Mouse (Mus musculus): ENCODE measurements at regions not wholly inside any gene's neighbourhood (a gene's known extent, or its start where the extent isn't known, plus 50 kb on each side); places are given as distances from the start of the nearest gene placed in this dataset.
"Not testable (repeated sequence)": the region's sequence is repeated elsewhere in the genome, so short reads cannot be mapped to it uniquely, and the experiment has no call there.

GRCm38 (mm10) chr4:143055371-143055770 is 157.4 kb downstream of the Prdm2 start:
- DNase-seq = no peak

GRCm38 (mm10) chr4:143053029-143053428 is 159.8 kb downstream of the Prdm2 start:
- DNase-seq = no peak

GRCm38 (mm10) chr4:143051205-143051604 is 161.6 kb downstream of the Prdm2 start:
- no peak for DNase-seq

GRCm38 (mm10) chr4:143045245-143045644 is 167.6 kb downstream of the Prdm2 start:
- no peak for DNase-seq

DNA sequence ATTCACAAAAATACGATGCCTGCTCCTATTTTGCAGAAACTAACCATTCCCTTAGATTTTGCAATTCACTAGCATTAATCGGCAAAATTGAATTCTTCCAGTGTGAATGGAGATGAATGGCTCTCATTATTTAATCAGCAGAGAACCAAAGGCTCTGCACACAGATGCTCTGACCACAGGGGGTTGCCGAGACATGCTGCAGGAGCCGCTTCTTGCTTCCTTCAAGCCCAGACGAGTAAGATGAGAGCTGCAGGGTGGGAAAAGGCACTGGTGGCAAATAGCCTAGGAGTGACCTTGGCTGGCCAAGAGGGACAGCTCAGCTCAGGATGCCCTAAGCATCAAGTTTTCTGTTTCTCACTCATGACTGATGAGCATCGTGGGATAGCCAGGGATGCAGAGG is 170.0 kb downstream of the Prdm2 start:
- no peak for DNase-seq

- no peak for DNase-seq
Observed at GRCm38 (mm10) chr4:143038626-143039025, 174.2 kb downstream of the Prdm2 start.

DNA sequence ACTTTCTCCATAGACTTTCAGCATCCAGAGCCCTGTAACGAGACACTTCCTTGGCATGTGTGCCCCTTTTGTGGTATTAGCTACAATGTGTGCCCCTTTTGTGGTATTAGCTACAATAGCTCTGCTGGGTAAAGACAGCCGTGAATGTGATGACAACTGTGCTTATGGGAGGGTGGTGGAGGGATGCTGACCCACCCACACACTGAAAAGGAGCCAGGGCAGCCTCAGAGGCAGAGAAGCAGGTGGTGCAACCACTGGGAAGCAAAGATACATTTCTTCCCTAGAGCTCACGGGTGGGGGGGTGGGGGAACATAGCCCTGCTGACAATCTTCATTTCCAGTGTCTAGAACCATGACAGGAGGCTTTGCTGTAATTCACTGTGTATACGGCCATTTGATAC is 176.1 kb downstream of the Prdm2 start:
- DNase-seq = no peak

- peak; percentile 14 for DNase-seq
Observed at GRCm38 (mm10) chr4:143035089-143035488, 177.7 kb downstream of the Prdm2 start.

GRCm38 (mm10) chr4:143034324-143034723 is 178.5 kb downstream of the Prdm2 start:
- DNase-seq = not testable (repeated sequence)

DNA sequence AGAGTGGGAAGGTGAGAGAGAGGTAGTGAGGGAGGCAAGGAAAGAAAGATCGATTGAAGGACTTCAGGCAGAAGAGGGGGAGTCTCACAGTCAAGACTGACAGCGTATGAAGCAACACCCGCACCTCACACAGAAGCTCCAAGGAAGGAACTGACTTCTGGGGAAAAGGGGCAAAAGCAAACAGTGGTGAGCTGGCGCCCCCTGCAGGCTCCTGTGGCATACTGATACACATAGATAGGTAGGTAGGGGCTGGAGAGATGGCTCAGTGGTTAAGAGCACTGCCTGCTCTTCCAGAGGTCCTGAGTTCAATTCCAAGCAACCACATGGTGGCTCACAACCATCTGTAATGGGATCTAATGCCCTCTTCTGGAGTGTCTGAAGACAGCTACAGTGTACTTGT is 183.0 kb downstream of the Prdm2 start:
- DNase-seq = not testable (repeated sequence)

DNA sequence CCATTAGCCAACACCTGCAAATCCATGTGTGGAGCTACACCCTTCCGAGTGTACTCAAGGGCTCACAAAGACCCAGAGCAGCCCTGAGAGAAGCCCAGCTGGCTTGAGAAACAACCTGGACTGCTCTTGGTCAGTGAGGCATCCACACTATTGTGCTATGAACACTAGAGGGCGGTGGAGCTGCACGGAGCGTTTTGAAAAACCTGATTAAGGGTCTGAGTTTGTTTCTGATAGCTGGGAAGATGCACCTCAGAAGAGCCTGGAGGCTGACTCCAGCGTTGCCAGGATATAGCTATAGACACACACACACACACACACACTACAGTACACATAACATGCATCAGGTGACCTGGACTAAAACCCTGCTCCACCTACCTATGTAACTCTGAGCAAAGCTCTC is 185.5 kb downstream of the Prdm2 start:
- peak; percentile 74 for DNase-seq

DNA sequence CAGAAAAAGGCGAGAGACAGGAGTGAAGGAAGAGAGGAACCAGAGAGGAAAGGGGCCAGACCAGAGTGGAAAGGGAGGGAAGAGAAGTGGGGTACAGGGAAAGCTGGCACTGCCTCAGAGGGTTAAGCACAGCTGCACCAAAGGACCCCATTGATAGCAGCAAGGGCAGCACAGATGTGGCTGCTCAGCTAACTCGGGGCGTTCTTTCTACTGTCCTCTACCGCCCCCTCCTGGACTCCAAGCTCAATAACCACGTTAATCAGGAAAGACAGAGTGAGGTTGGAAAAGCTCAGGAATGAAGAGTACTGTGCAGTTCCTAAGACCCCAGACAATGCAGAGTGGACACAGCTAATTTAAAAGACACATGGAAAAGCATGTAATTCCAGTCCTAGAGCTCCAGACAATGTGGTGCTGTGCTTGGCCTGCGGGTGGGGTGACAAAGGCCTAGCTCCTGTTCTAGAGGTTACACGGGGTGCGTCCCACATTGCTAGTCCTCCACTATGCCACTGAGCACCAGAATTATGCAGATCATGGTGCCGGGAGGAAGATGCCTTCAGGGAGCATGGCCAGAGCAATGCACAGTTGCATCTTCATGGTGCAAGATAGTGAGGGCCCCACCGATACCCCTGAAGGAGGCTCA is 191.4 kb downstream of the Prdm2 start:
- DNase-seq = peak; percentile 78

GRCm38 (mm10) chr4:143020658-143021057 is 192.1 kb downstream of the Prdm2 start:
- DNase-seq = no peak

DNA sequence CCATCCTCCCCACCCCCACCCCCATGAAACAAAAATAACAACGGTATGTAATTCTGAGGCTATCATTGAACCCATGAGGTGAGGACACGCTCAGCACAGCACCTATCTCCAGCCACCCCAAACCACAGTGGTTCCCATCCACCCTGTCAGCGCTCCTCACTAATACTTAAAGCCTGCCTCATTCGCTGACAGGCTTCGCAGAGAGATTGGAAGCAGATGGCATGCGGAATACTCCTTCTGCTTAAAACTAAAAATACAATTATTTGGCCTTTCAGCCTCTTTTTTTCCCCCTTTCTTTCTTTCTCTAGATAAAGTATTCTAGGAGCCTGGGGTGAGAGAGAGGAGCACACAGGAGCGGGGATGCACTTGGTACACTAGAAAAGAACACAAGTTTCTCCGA is 199.9 kb downstream of the Prdm2 start:
- DNase-seq = no peak

DNA sequence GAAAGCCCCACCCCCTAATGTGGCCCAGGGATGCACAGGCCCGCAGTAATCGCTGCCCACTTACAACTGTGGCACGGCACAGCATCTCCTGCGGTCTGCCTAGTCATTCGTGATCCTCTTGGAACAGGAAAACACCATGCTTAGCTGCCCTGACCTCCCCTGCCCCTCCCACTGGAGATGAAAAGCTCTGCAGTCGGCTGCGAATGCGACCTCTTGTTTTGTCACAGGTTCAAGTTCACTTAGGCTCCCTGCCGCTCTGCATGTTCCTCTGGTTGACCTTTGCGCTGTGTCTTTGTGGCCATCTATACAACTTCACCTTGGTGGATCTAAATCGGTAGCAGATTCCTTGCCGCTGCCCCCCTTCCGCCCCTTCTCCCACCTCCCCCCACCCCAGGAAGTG is 210.8 kb downstream of the Prdm2 start:
- DNase-seq = no peak

DNA sequence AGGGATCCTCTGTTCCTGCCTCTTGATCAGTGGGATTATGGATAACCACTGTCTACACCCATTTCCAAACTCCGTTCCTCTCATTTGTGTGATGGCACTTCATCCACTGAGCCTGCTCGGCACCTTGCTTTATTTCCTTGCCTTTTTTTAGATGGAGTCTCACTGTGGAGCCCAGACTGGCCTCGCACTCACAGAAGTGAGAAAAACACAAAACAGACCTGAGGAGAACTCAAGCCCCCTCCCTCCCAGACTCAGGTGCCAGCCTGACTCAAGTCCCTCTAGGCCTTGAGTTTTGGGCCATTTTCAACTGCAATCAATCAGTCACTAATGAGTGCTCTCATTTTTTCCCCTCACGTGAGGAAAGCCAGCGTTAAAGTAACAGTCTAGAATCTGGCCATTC is 211.3 kb downstream of the Prdm2 start:
- DNase-seq = no peak

- no peak for DNase-seq
Observed at GRCm38 (mm10) chr4:142996406-142996805, 216.4 kb downstream of the Prdm2 start.

DNA sequence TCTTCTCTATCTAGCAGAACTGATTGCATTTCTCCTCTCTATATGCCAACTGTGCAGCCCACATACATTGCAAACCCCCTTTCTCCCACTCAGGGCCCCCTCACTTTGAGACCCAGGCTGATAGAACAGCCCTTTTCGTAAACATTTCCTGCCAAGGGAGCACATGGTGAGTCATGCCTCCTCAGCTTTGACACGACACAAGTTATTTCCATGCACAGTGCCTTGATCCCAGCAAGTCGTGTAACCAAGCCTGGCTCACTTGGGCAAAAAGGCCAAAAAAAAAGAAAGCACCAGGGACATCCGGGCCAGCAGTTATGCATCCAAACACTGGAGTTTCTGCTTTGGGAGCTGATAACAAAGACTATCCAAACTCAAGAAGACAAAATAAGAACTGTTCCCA is 221.4 kb downstream of the Prdm2 start:
- no peak for DNase-seq

- no peak for DNase-seq
Observed at GRCm38 (mm10) chr4:142989175-142989574, 223.6 kb downstream of the Prdm2 start.

- no peak for DNase-seq
Observed at GRCm38 (mm10) chr4:142983295-142983624, 229.5 kb downstream of the Prdm2 start.

GRCm38 (mm10) chr4:142982585-142983294 is 230.1 kb downstream of the Prdm2 start:
- no peak for DNase-seq

- DNase-seq = no peak
Observed at GRCm38 (mm10) chr4:142975620-142976019, 237.2 kb downstream of the Prdm2 start.

DNA sequence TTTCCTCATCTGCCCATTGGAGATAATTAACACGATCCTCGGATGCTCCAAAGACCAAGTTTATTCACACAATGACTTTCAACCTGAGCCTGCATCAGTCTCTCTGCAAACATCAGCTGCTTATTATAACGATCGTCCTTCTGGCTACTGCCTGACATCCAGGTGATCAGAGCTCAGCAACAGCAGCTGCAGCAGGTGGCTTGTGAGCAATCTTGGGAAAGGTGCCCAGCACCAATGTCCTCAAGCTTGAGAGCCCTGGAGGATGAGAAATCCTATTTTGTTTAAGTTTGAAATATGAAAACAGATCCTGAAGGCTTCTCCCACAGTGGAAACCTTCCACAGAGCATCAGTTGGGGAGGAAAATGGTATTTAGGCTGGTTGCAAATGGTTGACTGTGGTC is 242.8 kb downstream of the Prdm2 start:
- no peak for DNase-seq

GRCm38 (mm10) chr4:142967604-142968003 is 245.2 kb downstream of the Prdm2 start:
- no peak for DNase-seq

Data from heart, postnatal 4 days (tissue).